Mouse (Mus musculus): ENCODE measurements around the gene Gstp1.
"Not testable (repeated sequence)": the region's sequence is repeated elsewhere in the genome, so short reads cannot be mapped to it uniquely, and the experiment has no call there.

The Gstp1 gene

GRCm38 (mm10) chr19:4060044-4060898 is 22.5 kb upstream of the Gstp1 start:
- DNase-seq (ENCODE audit: low spot score in 2 of 2): not testable (repeated sequence)

- DNase-seq (ENCODE audit: low spot score in 2 of 2): peak in 1 of 2 experiments; percentile 20
Observed at GRCm38 (mm10) chr19:4059069-4059740, 21.4 kb upstream of the Gstp1 start, which contains the start of gene Gstp3. Gene Gstp3, minus strand, starts transcription at chr19:4059569.

- DNase-seq (ENCODE audit: low spot score in 2 of 2): no peak
Observed at GRCm38 (mm10) chr19:4058581-4058980, 20.8 kb upstream of the Gstp1 start.

GRCm38 (mm10) chr19:4057962-4058361 is 20.2 kb upstream of the Gstp1 start:
- no peak for DNase-seq (ENCODE audit: low spot score in 2 of 2)

- DNase-seq (ENCODE audit: low spot score in 2 of 2): no peak
Observed at GRCm38 (mm10) chr19:4057389-4057788, 19.6 kb upstream of the Gstp1 start.

- DNase-seq (ENCODE audit: low spot score in 2 of 2): no peak
Observed at GRCm38 (mm10) chr19:4056727-4057126, 18.9 kb upstream of the Gstp1 start.

GRCm38 (mm10) chr19:4055947-4056693 is 18.3 kb upstream of the Gstp1 start:
- DNase-seq (ENCODE audit: low spot score in 2 of 2): no peak

DNA sequence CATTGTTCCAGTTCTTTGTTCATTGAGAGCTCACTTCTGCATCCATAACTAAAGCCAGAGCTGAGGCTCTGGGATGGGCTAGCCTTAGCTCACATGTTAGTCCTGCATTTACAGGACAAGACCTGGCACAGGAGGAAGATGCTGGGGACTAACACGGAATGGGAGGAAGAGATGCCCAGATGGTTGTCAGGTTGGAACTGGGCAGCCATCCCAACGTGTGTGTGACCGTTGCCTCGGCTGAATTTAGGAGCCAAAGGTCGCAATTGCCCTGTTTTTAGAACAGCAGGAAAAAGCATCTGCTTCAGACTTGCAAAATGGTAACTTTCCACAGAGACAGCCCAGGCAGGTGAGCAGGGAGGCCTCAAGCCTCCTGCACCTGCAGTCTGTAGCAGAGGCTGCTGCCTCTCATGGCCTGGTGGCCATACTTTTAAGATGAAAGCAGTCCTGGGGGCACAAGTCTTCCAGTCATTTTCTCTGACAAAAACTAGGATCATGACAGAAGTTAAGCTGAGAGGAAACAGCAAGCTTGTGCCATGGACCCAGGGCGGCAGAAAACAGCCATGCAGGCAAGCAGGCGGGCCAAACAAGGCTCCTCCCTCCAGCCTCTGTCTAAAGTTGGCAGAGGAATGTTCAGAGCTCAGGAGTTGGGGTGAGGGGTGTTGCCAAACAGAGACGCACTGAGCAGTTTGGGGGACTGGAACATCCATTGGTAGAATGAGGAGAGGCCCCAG is 17.6 kb upstream of the Gstp1 start:
- DNase-seq (ENCODE audit: low spot score in 2 of 2): no peak

- no peak for DNase-seq (ENCODE audit: low spot score in 2 of 2)
Observed at GRCm38 (mm10) chr19:4054613-4055012, 16.8 kb upstream of the Gstp1 start.

DNA sequence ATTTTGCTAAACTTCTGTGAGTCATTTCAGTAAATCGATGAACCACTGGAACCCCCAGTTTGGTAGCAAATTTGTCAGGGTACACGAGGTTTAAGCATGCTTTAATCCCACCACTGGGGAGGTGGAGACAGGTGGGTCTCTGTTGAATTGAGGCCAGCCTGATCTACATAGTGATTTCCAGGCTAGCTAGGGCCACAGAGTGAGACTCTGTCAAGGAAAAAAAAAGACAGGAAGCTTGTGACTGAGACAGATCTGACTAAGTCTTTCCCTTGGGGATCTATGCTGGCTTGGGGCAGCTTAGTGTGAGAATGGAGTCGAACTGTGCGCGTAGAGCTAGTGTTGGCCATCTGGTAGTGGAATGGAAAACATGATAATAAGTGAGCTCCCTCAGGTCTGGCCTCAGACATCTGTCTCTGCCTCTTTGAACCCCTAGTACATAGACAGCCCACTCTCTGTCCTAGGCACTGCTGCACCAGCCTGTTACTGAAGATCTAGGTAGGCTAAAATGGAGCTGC is 14.8 kb upstream of the Gstp1 start:
- no peak for DNase-seq (ENCODE audit: low spot score in 2 of 2)

DNA sequence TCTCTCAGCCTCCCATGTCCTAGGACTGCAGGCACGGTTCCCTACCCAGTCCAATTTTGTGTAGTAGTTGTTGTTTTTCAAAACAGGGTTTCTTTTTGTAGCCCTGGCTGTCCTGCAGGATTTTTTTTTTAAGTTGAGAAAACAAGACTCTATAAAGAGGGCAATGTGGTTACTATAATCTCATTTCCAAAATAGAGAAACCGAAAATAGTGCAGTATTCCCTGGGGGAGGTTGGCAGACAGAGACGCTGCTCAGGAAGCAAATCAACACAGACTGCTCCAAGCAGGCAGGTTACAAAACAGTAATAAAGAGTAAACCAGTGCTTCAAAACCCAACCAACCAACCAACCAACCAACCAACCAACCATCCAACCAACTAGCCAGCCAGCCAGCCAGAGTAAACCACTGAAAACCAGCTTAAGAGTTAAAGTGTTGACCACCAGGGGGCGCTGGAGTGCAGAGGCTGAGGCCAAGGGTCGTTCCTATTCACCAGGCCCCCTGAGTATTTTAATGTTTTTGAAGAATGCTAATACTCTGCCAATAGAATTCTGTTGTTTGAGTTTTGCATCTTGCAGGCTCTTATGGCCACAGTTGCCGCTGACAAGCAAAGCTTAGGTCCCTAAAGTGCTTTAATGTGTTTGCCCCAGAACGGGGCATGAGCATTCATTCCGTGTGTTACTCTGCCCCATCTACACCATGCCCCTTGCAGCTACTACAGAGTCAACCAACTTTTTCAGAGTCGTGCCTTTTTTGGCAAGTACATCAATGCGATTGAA is 14.1 kb upstream of the Gstp1 start:
- DNase-seq (ENCODE audit: low spot score in 2 of 2): peak; percentile 56 to 77

DNA sequence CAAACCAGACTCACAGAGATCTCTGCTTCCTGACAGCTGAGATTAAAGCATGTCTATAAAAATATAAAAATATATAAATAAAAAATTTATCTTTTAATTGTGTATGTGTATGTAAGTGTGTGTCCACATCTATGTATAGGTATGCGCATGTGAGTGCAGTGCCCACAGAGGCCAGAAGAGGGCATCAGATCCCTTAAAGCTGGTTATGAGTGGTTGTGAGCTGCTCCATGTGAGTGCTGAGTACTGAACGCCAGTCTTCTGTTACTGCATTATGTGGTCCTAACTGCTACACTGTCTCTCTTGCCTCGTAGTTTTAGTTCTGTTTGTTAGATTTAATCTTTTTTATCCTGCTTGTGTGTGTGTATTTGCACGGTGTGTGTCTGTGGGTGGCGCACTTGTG is 13.2 kb upstream of the Gstp1 start:
- DNase-seq (ENCODE audit: low spot score in 2 of 2): no peak

DNA sequence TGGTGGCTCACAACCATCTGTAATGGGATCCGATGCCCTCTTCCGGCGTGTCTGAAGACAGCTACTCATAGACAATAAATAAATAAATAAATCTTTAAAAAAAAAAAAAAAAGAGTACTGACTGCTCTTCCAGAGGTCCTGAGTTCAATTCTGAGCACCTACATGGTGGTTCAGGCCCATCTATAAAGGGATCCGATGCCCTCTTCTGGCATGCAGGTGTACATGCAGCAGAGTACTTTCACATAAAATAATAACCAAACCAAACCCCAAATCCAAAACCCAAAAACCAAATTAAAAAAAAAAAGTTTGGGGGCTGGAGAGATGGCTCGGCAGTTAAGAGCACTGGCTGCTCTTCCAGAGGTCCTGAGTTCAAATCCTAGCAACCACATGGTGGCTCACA is 11.3 kb upstream of the Gstp1 start:
- not testable (repeated sequence) for DNase-seq (ENCODE audit: low spot score in 2 of 2)

GRCm38 (mm10) chr19:4047859-4048258 is 10.1 kb upstream of the Gstp1 start:
- DNase-seq (ENCODE audit: low spot score in 2 of 2): peak; percentile 78 to 86

DNA sequence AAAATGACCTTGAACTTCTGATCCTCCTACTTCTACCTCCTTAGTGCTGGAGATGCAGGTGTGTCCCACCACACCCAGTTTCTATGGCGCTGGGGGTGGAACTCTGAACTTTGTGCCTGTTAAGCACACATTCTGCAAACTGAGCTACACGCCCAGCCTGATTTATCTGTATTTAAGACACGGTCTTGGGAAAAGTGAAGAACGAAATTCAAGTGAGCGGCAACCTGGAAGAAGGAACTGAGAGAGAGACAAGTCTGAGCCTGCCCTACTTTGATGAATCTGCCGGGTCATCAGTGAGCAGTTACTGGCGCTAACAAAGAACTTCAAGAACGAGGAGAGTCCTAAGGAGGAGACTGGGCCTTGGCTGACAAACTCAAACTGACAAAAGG is 9.1 kb upstream of the Gstp1 start:
- no peak for DNase-seq (ENCODE audit: low spot score in 2 of 2)

GRCm38 (mm10) chr19:4045966-4046865 is 8.4 kb upstream of the Gstp1 start, which contains the start of gene Gstp2:
Gene Gstp2, minus strand, starts transcription at chr19:4046023.
- DNase-seq (ENCODE audit: low spot score in 2 of 2): no peak

DNA sequence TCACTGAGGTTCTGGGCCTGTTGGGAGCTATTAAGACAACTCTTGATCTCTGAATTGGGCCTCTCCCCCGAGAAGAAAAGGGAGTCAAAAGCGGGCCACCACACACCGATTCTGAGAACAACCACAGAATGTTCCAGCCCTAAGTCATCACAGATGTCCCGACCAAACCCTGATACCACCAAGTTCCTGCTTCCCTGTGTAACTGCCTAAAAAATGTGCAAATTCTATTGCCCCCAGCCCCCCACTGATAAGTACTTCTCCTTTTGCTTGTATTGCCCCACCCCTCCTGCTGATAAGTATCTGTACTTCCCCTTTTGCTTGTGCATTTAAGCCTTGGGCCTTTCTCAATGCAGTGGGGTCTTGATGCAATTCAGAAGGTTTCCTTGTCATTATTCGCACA is 6.3 kb upstream of the Gstp1 start:
- not testable (repeated sequence) for DNase-seq (ENCODE audit: low spot score in 2 of 2)

- DNase-seq (ENCODE audit: low spot score in 2 of 2): no peak
Observed at GRCm38 (mm10) chr19:4042124-4042523, 4.3 kb upstream of the Gstp1 start.

GRCm38 (mm10) chr19:4041500-4041899 is 3.7 kb upstream of the Gstp1 start:
- not testable (repeated sequence) for DNase-seq (ENCODE audit: low spot score in 2 of 2)
